Mouse (Mus musculus): ENCODE data around the gene Dnajb3.

GRCm38 (mm10) chr1:88228121-88228520 lies 22.5 kb upstream of the Dnajb3 start:
- no peak for TF ChIP-seq POLR2A (IDR thresholded peaks at IDR 0.05; ENCODE audit: insufficient read length, low read depth)
- TF ChIP-seq TCF12 (IDR thresholded peaks at IDR 0.05; ENCODE audit: insufficient read depth, poor library complexity, severe bottlenecking): no peak
- no peak for TF ChIP-seq E2F4 (IDR thresholded peaks at IDR 0.05; ENCODE audit: insufficient read depth)
- no peak for TF ChIP-seq SRF (IDR thresholded peaks at IDR 0.05; ENCODE audit: control insufficient read depth, insufficient read length, low read depth)
- TF ChIP-seq MYOD1 (IDR thresholded peaks at IDR 0.05; ENCODE audit: control insufficient read depth in 1 of 3, insufficient read length in 2 of 3, low read depth in 2 of 3): no peak
- TF ChIP-seq USF1 (IDR thresholded peaks at IDR 0.05; ENCODE audit: low read depth): no peak
- TF ChIP-seq TCF3 (IDR thresholded peaks at IDR 0.05; ENCODE audit: insufficient read length, low read depth): no peak
- TF ChIP-seq CEBPB (IDR thresholded peaks at IDR 0.05; ENCODE audit: insufficient read depth, poor library complexity, severe bottlenecking): no peak
- TF ChIP-seq MYOG (IDR thresholded peaks at IDR 0.05; ENCODE audit: control insufficient read depth in 1 of 3, insufficient read depth in 1 of 3, insufficient read length in 2 of 3, low read depth in 2 of 3): no peak
